Mouse (Mus musculus) G1E (cell line): ENCODE measurements around the gene Olfr573-ps1. TPM values are rescaled to one million over a fixed set of nuclear protein-coding genes. Genes with fewer than 3 reads are reported as not detected.

ENCODE experiments used
- ATAC-seq: 2 replicates; pipeline ENCODE4 v1.8.0; 2016; ENCODE audit warnings: mild to moderate bottlenecking; ENCODE audit not compliant: insufficient number of reproducible peaks, poor library complexity, low FRiP score, severe bottlenecking; ENCODE audit errors: extremely low read depth
- DNase-seq: peaks from one replicate; pipeline ENCODE4 v3.0.0; 2012; ENCODE audit warnings: low spot score
- H3K27me3 ChIP-seq: 2 replicates; pipeline ENCODE4 v1.6.1; 2012; ENCODE audit warnings: mild to moderate bottlenecking, low read length, inconsistent platforms; ENCODE audit not compliant: insufficient read depth
- H3K36me3 ChIP-seq: replicated peaks from 2 replicates; pipeline ENCODE3; 2012; ENCODE audit warnings: mild to moderate bottlenecking, inconsistent platforms
- H3K4me1 ChIP-seq: 2 replicates; pipeline ENCODE4 v1.6.1; 2012; ENCODE audit warnings: low read depth, low read length, inconsistent platforms, mixed read lengths; ENCODE audit not compliant: insufficient read depth
- H3K4me3 ChIP-seq: 2 replicates; pipeline ENCODE4 v1.5.1; 2012; ENCODE audit warnings: low read depth, mild to moderate bottlenecking, inconsistent platforms, low read length, moderate library complexity, mixed read lengths
- H3K9me3 ChIP-seq: replicated peaks from 2 replicates; pipeline ENCODE4 v1.6.1; 2012; ENCODE audit warnings: inconsistent platforms
- CTCF ChIP-seq: IDR thresholded peaks from 2 replicates; pipeline ENCODE4 v1.5.1; 2012; ENCODE audit warnings: low read depth, low read length, inconsistent platforms, mixed read lengths
- GATA1 ChIP-seq: IDR thresholded peaks from 2 replicates; pipeline ENCODE4 v1.6.1; 2012; ENCODE audit warnings: borderline replicate concordance, low read length, inconsistent platforms, mixed read lengths
- GATA2 ChIP-seq: IDR thresholded peaks from 2 replicates; pipeline ENCODE4 v1.6.1; 2012; ENCODE audit warnings: low read depth, low read length, inconsistent platforms, borderline replicate concordance
- POLR2AphosphoS5 ChIP-seq: IDR thresholded peaks from 2 replicates; pipeline ENCODE4 v1.6.1; 2012; ENCODE audit warnings: low read depth, low read length, inconsistent platforms; ENCODE audit not compliant: insufficient replicate concordance
- TAL1 ChIP-seq: conservative IDR thresholded peaks from 2 replicates; pipeline ENCODE4 v1.6.1; 2012; ENCODE audit warnings: low read depth, low read length, inconsistent platforms, mixed read lengths
- polyA plus RNA-seq: library from polyadenylated mRNA; stranded (reverse); fragments of >175 nt; gene quantifications from 2 replicates; pipeline ENCODE4 v1.2.3, GENCODE M21; 2012
- total RNA-seq, 2 experiments: library from RNA; stranded (forward) in 1 of 2; stranded (reverse) in 1 of 2; fragments of 200-1000 nt in 1 of 2; fragments of >200 nt in 1 of 2; fragmentation: Nextera tagmentation in 1 of 2; gene quantifications; 2 replicates each; pipeline ENCODE4 v1.2.3; 2014 to 2017

Olfr573-ps1 gene
- total and polyA plus RNA-seq, 3 experiments: not detected

GRCm38 (mm10) chr7:102958137-102958536, 15.8 kb upstream of the Olfr573-ps1 start:
- no peak overlapping the region for H3K4me3 ChIP-seq
- TF ChIP-seq GATA2 (no peak), POLR2AphosphoS5 (no peak), CTCF (no peak), GATA1 (no peak), TAL1 (no peak)
- ATAC-seq (no peak), DNase-seq (no peak)
- no peaks in the 10 kb centered on the region for H3K36me3 ChIP-seq
- peaks cover 11% of the 10 kb centered on the region; the same call in 1 of the 2 replicates for H3K4me1 ChIP-seq
- H3K27me3 ChIP-seq: no peaks in the 10 kb centered on the region
- no peaks in the 10 kb centered on the region for H3K9me3 ChIP-seq

DNA sequence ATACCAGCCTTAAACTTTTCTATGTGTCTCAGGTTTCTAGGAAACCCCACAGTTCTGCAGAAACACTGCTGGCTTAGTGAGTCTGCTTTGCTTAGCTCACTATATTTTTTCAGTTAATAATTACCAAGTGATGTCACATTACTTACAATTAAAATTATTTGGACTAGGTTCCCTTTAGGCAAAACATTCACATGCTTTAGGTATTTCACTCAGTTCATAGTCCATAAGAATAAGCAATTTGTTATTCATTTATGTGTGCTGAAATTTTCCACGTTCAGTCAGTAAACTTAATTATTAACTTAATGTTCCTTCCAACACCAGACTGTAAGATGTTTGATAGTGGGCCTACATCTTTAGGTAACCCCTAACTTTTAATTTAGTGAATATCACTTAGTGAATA, 8.4 kb upstream of the Olfr573-ps1 start:
- TF ChIP-seq GATA2: no peak
- no peak for TF ChIP-seq TAL1
- no peak for TF ChIP-seq CTCF
- TF ChIP-seq GATA1: no peak
- no peak for TF ChIP-seq POLR2AphosphoS5
- Histone ChIP-seq H3K4me3 (no peak overlapping the region), H3K36me3 (no peaks in the 10 kb centered on the region), H3K4me1 (no peaks in the 10 kb centered on the region), H3K27me3 (no peaks in the 10 kb centered on the region), H3K9me3 (no peaks in the 10 kb centered on the region)
- no peak for ATAC-seq
- DNase-seq: no peak

GRCm38 (mm10) chr7:102948167-102948566, 5.8 kb upstream of the Olfr573-ps1 start, which contains the start of gene Olfr574:
Gene Olfr574, plus strand, starts transcription at chr7:102948467.
- H3K36me3 ChIP-seq: no peaks in the 10 kb centered on the region
- H3K9me3 ChIP-seq: no peaks in the 10 kb centered on the region
- H3K4me3 ChIP-seq: no peak within 1 kb of the TSS
- no peak for DNase-seq
- ATAC-seq: no peak
- TF ChIP-seq GATA2 (no peak), POLR2AphosphoS5 (no peak), CTCF (no peak), GATA1 (no peak), TAL1 (no peak)
- H3K4me1 ChIP-seq: no peaks in the 10 kb centered on the region; the same call in 1 of the 2 replicates
- H3K27me3 ChIP-seq: no peaks in the 10 kb centered on the region

- no peaks in the 10 kb centered on the region; the same call in 1 of the 2 replicates for H3K4me1 ChIP-seq
- no peaks in the 10 kb centered on the region for H3K36me3 ChIP-seq
- no peaks in the 10 kb centered on the region for H3K27me3 ChIP-seq
- H3K9me3 ChIP-seq: no peaks in the 10 kb centered on the region
- no peak for TF ChIP-seq CTCF
- TF ChIP-seq GATA1: no peak
- no peak for TF ChIP-seq POLR2AphosphoS5
- TF ChIP-seq GATA2: no peak
- H3K4me3 ChIP-seq: no peak overlapping the region
- ATAC-seq (no peak), DNase-seq (no peak)
Measured at GRCm38 (mm10) chr7:102943417-102943816, 1.0 kb upstream of the Olfr573-ps1 start.

- TF ChIP-seq GATA2 (no peak), CTCF (no peak), GATA1 (no peak), TAL1 (no peak), POLR2AphosphoS5 (no peak)
- no peak for DNase-seq
- H3K4me3 ChIP-seq: no peak overlapping the region
- no peaks in the 10 kb centered on the region for H3K27me3 ChIP-seq
- H3K4me1 ChIP-seq: no peaks in the 10 kb centered on the region
- no peaks in the 10 kb centered on the region for H3K9me3 ChIP-seq
- H3K36me3 ChIP-seq: no peaks in the 10 kb centered on the region
- no peak for ATAC-seq
Measured at GRCm38 (mm10) chr7:102927105-102927504, 15.3 kb downstream of the Olfr573-ps1 start.

GRCm38 (mm10) chr7:102924109-102924508, 18.3 kb downstream of the Olfr573-ps1 start, which contains the start of gene Olfr572:
Gene Olfr572, plus strand, starts transcription at chr7:102924409.
- H3K4me1 ChIP-seq: no peaks in the 10 kb centered on the region
- no peak for TF ChIP-seq GATA1
- no peak for TF ChIP-seq CTCF
- no peak for TF ChIP-seq POLR2AphosphoS5
- TF ChIP-seq GATA2: no peak
- no peak for TF ChIP-seq TAL1
- H3K27me3 ChIP-seq: no peaks in the 10 kb centered on the region
- no peaks in the 10 kb centered on the region for H3K9me3 ChIP-seq
- H3K4me3 ChIP-seq: no peak within 1 kb of the TSS
- DNase-seq (no peak), ATAC-seq (no peak)
- H3K36me3 ChIP-seq: no peaks in the 10 kb centered on the region

- DNase-seq: peak; percentile 2
- H3K36me3 ChIP-seq: no peaks in the 10 kb centered on the region
- no peak for TF ChIP-seq GATA1
- TF ChIP-seq POLR2AphosphoS5: no peak
- 0 out of 2 replicates have a peak, but pooled peaks have one; percentile 19 for TF ChIP-seq CTCF
- no peak for TF ChIP-seq TAL1
- H3K4me3 ChIP-seq: no peak overlapping the region
- H3K27me3 ChIP-seq: no peaks in the 10 kb centered on the region
- no peaks in the 10 kb centered on the region for H3K4me1 ChIP-seq
- no peaks in the 10 kb centered on the region for H3K9me3 ChIP-seq
- peak; percentile 57 for ATAC-seq
Measured at GRCm38 (mm10) chr7:102919632-102920031, 22.7 kb downstream of the Olfr573-ps1 start.
